Mouse (Mus musculus) lung, embryonic 14.5 days (tissue): ENCODE measurements around the gene Eed. TPM values are rescaled to one million over a fixed set of nuclear protein-coding genes. Genes with fewer than 3 reads are reported as not detected.
A peak's percentile ranks its signal among the peaks of the same experiment; 100 is the strongest.

ENCODE experiments used
- ATAC-seq: fragments of 200-750 bp; cut with Nextera tagmentation; 2 replicates; pipeline ENCODE4 v1.8.0; 2017; ENCODE audit warnings: mild to moderate bottlenecking, moderate TSS enrichment, moderate library complexity; ENCODE audit not compliant: insufficient read depth
- DNase-seq: peaks from one replicate; pipeline ENCODE4 v3.0.0-alpha.2; 2015
- H3K27ac ChIP-seq: fragments of 300-500 bp; sonication (generic); 2 replicates; pipeline ENCODE4 v1.5.1; 2014; ENCODE audit warnings: low read depth, mild to moderate bottlenecking, moderate library complexity
- H3K27me3 ChIP-seq: fragments of 300-500 bp; sonication (generic); 2 replicates; pipeline ENCODE4 v1.6.1; 2014; ENCODE audit warnings: low read length, control low read depth; ENCODE audit not compliant: insufficient read depth
- H3K36me3 ChIP-seq: fragments of 300-500 bp; sonication (generic); 2 replicates; pipeline ENCODE4 v1.6.1; 2014; ENCODE audit warnings: control low read depth; ENCODE audit not compliant: insufficient read depth
- H3K4me1 ChIP-seq: fragments of 300-500 bp; sonication (generic); 2 replicates; pipeline ENCODE4 v1.6.1; 2014; ENCODE audit warnings: antibody characterized with exemption, control low read depth; ENCODE audit not compliant: insufficient read depth
- H3K4me2 ChIP-seq: fragments of 300-500 bp; sonication (generic); 2 replicates; pipeline ENCODE4 v1.6.1; 2014; ENCODE audit warnings: mild to moderate bottlenecking
- H3K4me3 ChIP-seq: fragments of 300-500 bp; sonication (generic); 2 replicates; pipeline ENCODE4 v1.5.1; 2014; ENCODE audit warnings: low read depth, low read length
- H3K9ac ChIP-seq: fragments of 300-500 bp; sonication (generic); 2 replicates; pipeline ENCODE4 v1.6.1; 2014
- H3K9me3 ChIP-seq: fragments of 300-500 bp; sonication (generic); 2 replicates; pipeline ENCODE4 v1.6.1; 2016; ENCODE audit warnings: low read depth, low read length, control low read depth
- CTCF ChIP-seq: IDR thresholded peaks from 2 replicates; pipeline ENCODE4 v1.5.1; 2016; ENCODE audit warnings: antibody characterized with exemption, low read depth
- WGBS: fragments of 180-500 bp; shearing (Covaris S2); extraction: QIAGEN DNeasy Blood & Tissue Kit; methylation state at CpG from one replicate; pipeline ENCODE4 v1.1.7; 2014; 5-methylcytosine and 5-hydroxymethylcytosine counted together
- polyA plus RNA-seq: library from polyadenylated mRNA; unstranded; fragments of >200 nt; fragmentation: Nextera tagmentation; extraction: Ambion mirVana; gene quantifications from 2 replicates; pipeline ENCODE4 v1.2.1, GENCODE M21; 2014

Eed gene
- polyA plus RNA-seq, 1 experiment from 2014 or later, result 75.5 TPM

- H3K27ac ChIP-seq, result no peak overlapping the region
- H3K9ac ChIP-seq, result no peak overlapping the region
- H3K4me3 ChIP-seq, result no peak overlapping the region
- DNase-seq, result peak; percentile 90
- H3K4me2 ChIP-seq, result no peak overlapping the region
- no peaks in the 10 kb centered on the region for H3K27me3 ChIP-seq
- WGBS, result 18% methylated on average over 8 of the region's 8 CpGs
- peak; percentile 90 for TF ChIP-seq CTCF
- H3K9me3 ChIP-seq, result no peaks in the 10 kb centered on the region
- no peaks in the 10 kb centered on the region for H3K4me1 ChIP-seq
- ATAC-seq, result peak; percentile 59
- H3K36me3 ChIP-seq, result no peaks in the 10 kb centered on the region
Measured at GRCm38 (mm10) chr7:89907950-89908349, 72.8 kb downstream of the Eed start.

Other genes starting within 250 kb of the Eed start
- not detected in 2 replicates for gene Ccdc81, start 77.4 kb downstream of the Eed start, polyA plus RNA-seq
- 126 and 136 TPM in 2 replicates for gene Hikeshi, start 39.8 kb downstream of the Eed start, polyA plus RNA-seq
- gene Picalm, start 149.2 kb upstream of the Eed start, polyA plus RNA-seq, result 53.6 and 59.9 TPM in 2 replicates